Mouse (Mus musculus): ENCODE measurements at regions not wholly inside any gene's neighbourhood (a gene's known extent, or its start where the extent isn't known, plus 50 kb on each side); places are given as distances from the start of the nearest gene placed in this dataset.

DNA sequence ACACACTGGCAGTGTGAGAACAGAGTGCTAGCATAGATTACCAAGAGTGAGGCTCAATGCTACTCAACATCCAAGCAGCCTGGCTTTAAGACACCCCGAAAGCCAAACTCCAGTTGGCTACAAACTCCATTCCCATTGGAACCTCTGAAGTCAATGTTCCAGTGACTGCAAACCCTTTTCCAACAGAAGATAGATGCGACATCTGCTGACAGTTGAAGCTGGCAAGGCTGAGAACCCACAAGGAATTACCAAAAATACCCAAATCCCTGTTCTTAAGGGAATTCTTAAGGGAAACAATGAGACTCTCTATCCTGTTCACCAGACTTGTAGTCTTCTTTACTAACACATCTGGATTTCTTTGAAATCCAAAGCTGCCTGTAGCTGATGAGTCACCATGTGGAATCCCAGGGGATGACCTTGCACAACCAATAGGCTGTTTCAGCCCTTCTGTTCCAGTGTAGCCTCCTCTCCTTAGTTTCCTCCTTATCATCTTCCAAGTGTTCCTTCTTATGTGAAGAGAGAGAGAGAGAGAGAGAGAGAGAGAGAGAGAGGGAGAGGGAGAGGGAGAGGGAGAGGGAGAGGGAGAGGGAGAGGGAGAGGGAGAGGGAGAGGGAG is 70.1 kb upstream of the Xylt1 start:
- Histone ChIP-seq H3K4me3 (no peak overlapping the region), H3K9ac (no peak overlapping the region), H3K36me3 (no peaks in the 10 kb centered on the region), H3K27me3 (replicated peaks) (no peaks in the 10 kb centered on the region; the same call in 1 of the 2 replicates), H3K9me3 (replicated peaks) (no peaks in the 10 kb centered on the region), H3K27ac (no peak overlapping the region), H3K4me2 (no peak overlapping the region), H3K4me1 (no peaks in the 10 kb centered on the region)
- no peak for ATAC-seq
- WGBS (ENCODE audit: insufficient replicate concordance): 64% methylated on average over 2 of the region's 2 CpGs

- H3K4me3 ChIP-seq: no peak overlapping the region
- no peaks in the 10 kb centered on the region; the same call in 1 of the 2 replicates for H3K27me3 ChIP-seq (replicated peaks)
- H3K36me3 ChIP-seq: no peaks in the 10 kb centered on the region
- no peak overlapping the region for H3K4me2 ChIP-seq
- no peaks in the 10 kb centered on the region for H3K4me1 ChIP-seq
- H3K9me3 ChIP-seq (replicated peaks): no peaks in the 10 kb centered on the region
- no peak overlapping the region for H3K27ac ChIP-seq
- no peak for ATAC-seq
- no peak overlapping the region for H3K9ac ChIP-seq
- WGBS (ENCODE audit: insufficient replicate concordance): 54% methylated on average over 4 of the region's 4 CpGs
These were observed 69.5 kb upstream of the Xylt1 start for GRCm38 (mm10) chr7:117311316-117311715.

DNA sequence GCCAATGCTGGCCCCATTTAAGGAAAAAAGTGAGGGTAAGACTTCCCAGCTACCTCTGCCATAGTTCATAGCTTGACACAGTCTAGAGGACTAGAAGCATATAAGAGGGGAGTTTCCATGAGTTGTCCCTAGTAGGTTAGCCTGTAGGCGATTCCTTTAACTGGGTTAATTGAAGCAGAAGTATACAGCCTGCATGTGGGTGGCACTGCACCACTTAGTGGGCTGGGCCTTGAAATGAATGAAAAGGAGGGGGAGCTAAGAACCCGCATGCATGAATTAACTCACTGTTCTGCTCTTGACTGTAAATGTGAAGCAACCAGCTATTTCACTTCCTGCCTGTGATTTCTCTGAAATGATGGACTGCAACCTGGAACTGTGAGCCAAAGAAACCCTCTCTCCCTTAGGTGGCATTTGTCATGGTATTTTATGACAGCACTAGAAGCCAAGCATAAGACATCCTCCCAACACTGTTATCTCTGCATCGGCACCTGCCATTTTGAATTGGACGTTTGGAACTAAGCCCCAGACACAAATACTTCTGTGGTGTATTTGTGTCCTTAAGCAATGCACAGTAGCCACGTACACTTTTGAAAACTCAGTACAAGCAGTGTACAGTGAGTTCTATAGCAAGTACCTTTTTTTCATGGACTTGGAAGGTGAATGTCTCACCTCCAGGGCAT is 64.5 kb upstream of the Xylt1 start:
- Histone ChIP-seq H3K4me3 (no peak overlapping the region), H3K4me1 (no peaks in the 10 kb centered on the region), H3K36me3 (no peaks in the 10 kb centered on the region), H3K4me2 (no peak overlapping the region), H3K27me3 (replicated peaks) (no peaks in the 10 kb centered on the region; the same call in 1 of the 2 replicates), H3K27ac (no peak overlapping the region), H3K9me3 (replicated peaks) (no peaks in the 10 kb centered on the region), H3K9ac (no peak overlapping the region)
- WGBS (ENCODE audit: insufficient replicate concordance): 72% methylated on average over 5 of the region's 5 CpGs
- no peak for ATAC-seq

DNA sequence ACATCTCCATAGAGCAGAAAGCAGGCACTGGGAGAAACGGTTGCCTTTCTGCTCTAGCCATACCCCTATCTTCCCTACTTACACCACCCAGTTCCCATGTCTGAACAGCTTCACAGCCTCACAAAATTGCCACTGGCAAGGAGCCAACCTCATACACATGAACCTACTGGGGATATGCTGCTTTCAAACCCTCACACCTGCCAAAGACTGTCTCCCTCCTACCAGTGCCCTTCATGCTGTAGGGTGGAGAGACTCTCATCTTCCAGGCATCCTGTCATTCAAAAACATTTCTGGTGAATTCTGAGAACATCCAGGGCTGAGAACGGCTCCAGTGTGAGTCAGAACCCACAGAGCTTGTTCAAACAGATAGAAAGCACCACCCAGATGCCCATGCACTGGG is 63.4 kb upstream of the Xylt1 start:
- no peaks in the 10 kb centered on the region; the same call in 1 of the 2 replicates for H3K27me3 ChIP-seq (replicated peaks)
- no peak overlapping the region for H3K4me2 ChIP-seq
- no peaks in the 10 kb centered on the region for H3K9me3 ChIP-seq (replicated peaks)
- H3K4me1 ChIP-seq: no peaks in the 10 kb centered on the region
- H3K36me3 ChIP-seq: no peaks in the 10 kb centered on the region
- H3K4me3 ChIP-seq: no peak overlapping the region
- ATAC-seq: no peak
- no peak overlapping the region for H3K27ac ChIP-seq
- H3K9ac ChIP-seq: no peak overlapping the region
- WGBS (ENCODE audit: insufficient replicate concordance): 58% methylated on average over 2 of the region's 2 CpGs

- Histone ChIP-seq H3K4me3 (no peak overlapping the region), H3K4me1 (no peaks in the 10 kb centered on the region), H3K27me3 (replicated peaks) (no peaks in the 10 kb centered on the region), H3K4me2 (no peak overlapping the region), H3K27ac (no peak overlapping the region), H3K9ac (no peak overlapping the region), H3K36me3 (no peaks in the 10 kb centered on the region), H3K9me3 (replicated peaks) (no peaks in the 10 kb centered on the region)
- WGBS (ENCODE audit: insufficient replicate concordance): 27% methylated on average over 6 of the region's 6 CpGs
- ATAC-seq: no peak
These were observed 60.2 kb upstream of the Xylt1 start for GRCm38 (mm10) chr7:117320552-117320951.
